Mouse (Mus musculus) brain, embryonic 14.5 days (tissue): ENCODE data around the gene Atp1a1.

Experiments used
- CTCF ChIP-seq: fragments of 200-500 bp; IDR thresholded peaks from 2 replicates; pipeline ENCODE4 v1.5.1; 2012; ENCODE audit warnings: inconsistent platforms, mild to moderate bottlenecking, moderate library complexity, borderline replicate concordance; ENCODE audit not compliant: insufficient read depth, insufficient read length; ENCODE audit errors: extremely low read depth
- POLR2A ChIP-seq: fragments of 200-500 bp; IDR thresholded peaks from 2 replicates; pipeline ENCODE4 v1.6.1; 2012; ENCODE audit warnings: mild to moderate bottlenecking, inconsistent platforms, borderline replicate concordance; ENCODE audit not compliant: poor library complexity, insufficient read depth, insufficient read length, severe bottlenecking; ENCODE audit errors: extremely low read depth

- TF ChIP-seq CTCF (peak; percentile 52), POLR2A (peak; percentile 65; the same call in 1 of the 2 replicates)
These were observed 579 bp downstream of the Atp1a1 start for GRCm38 (mm10) chr3:101603661-101604549.
